Mouse (Mus musculus) urinary bladder, adult 18-20 months (tissue): ENCODE results near the gene 1700008O03Rik.

Experiments used
- DNase-seq, 2 experiments: peaks; one replicate each; pipeline ENCODE4 v3.0.0; 2022; ENCODE audit warnings: low spot score in 2 of 2, mixed read lengths in 2 of 2

Gene 1700008O03Rik

GRCm38 (mm10) chr7:44344622-44345021, 41.0 kb downstream of the 1700008O03Rik start:
- DNase-seq = no peak

GRCm38 (mm10) chr7:44343459-44344015, 42.1 kb downstream of the 1700008O03Rik start:
- DNase-seq = no peak

GRCm38 (mm10) chr7:44341714-44342113, 43.9 kb downstream of the 1700008O03Rik start:
- no peak for DNase-seq

GRCm38 (mm10) chr7:44341119-44341518, 44.5 kb downstream of the 1700008O03Rik start:
- no peak for DNase-seq

- DNase-seq = no peak
Observed at GRCm38 (mm10) chr7:44340226-44340625, 45.4 kb downstream of the 1700008O03Rik start.

GRCm38 (mm10) chr7:44337121-44337849, 48.3 kb downstream of the 1700008O03Rik start:
- no peak for DNase-seq

GRCm38 (mm10) chr7:44336046-44337021, 49.3 kb downstream of the 1700008O03Rik start:
- no peak for DNase-seq

GRCm38 (mm10) chr7:44335031-44335878, 50.4 kb downstream of the 1700008O03Rik start:
- DNase-seq = no peak

GRCm38 (mm10) chr7:44334139-44334538, 51.5 kb downstream of the 1700008O03Rik start:
- no peak for DNase-seq

- DNase-seq = no peak
Observed at GRCm38 (mm10) chr7:44332336-44332735, 53.3 kb downstream of the 1700008O03Rik start.

- no peak for DNase-seq
Observed at GRCm38 (mm10) chr7:44326614-44327013, 59.0 kb downstream of the 1700008O03Rik start.

GRCm38 (mm10) chr7:44322290-44322689, 63.3 kb downstream of the 1700008O03Rik start:
- no peak for DNase-seq

- DNase-seq = no peak
Observed at GRCm38 (mm10) chr7:44320886-44321285, 64.7 kb downstream of the 1700008O03Rik start.

GRCm38 (mm10) chr7:44317913-44318312, 67.7 kb downstream of the 1700008O03Rik start:
- no peak for DNase-seq

GRCm38 (mm10) chr7:44312484-44312883, 73.1 kb downstream of the 1700008O03Rik start:
- no peak for DNase-seq

- DNase-seq = no peak
Observed at GRCm38 (mm10) chr7:44311713-44312304, 73.8 kb downstream of the 1700008O03Rik start.

GRCm38 (mm10) chr7:44310878-44311712, 74.5 kb downstream of the 1700008O03Rik start:
- DNase-seq = no peak

GRCm38 (mm10) chr7:44310285-44310877, 75.2 kb downstream of the 1700008O03Rik start:
- DNase-seq = no peak
